Mouse (Mus musculus): ENCODE results near the gene Bcl2l1. TPM values are rescaled to one million over a fixed set of nuclear protein-coding genes. Genes with fewer than 3 reads are reported as not detected.

Bcl2l1 gene
- polyA plus RNA-seq, 1 experiment from 2014 or later, result 107 TPM

GRCm38 (mm10) chr2:152753944-152754711, 77.4 kb downstream of the Bcl2l1 start, which contains the start of gene Cox4i2:
TSS of gene Cox4i2 (plus strand) at chr2:152754173.
- Histone ChIP-seq H3K9me3 (replicated peaks) (no peaks in the 10 kb centered on the region), H3K36me3 (no peaks in the 10 kb centered on the region), H3K4me1 (peaks cover 23% of the 10 kb centered on the region), H3K27me3 (ENCODE audit: low read depth, poor library complexity, severe bottlenecking) (peaks cover 41% of the 10 kb centered on the region), H3K27ac (replicated peaks) (peak within 1 kb of the TSS; percentile 76), H3K4me3 (peak within 1 kb of the TSS; percentile 48)
- DNase-seq (ENCODE audit: low spot score), result peak; percentile 44
- WGBS, result 3% methylated on average over 30 of the region's 30 CpGs

GRCm38 (mm10) chr2:152742435-152742834, 89.1 kb downstream of the Bcl2l1 start:
- no peaks in the 10 kb centered on the region for H3K9me3 ChIP-seq (replicated peaks)
- H3K27ac ChIP-seq (replicated peaks), result peak overlapping the region; percentile 81
- H3K4me1 ChIP-seq, result peaks cover 50% of the 10 kb centered on the region
- 32% methylated on average over 10 of the region's 10 CpGs for WGBS
- H3K27me3 ChIP-seq (ENCODE audit: low read depth, poor library complexity, severe bottlenecking), result peaks cover 8% of the 10 kb centered on the region; the same call in 1 of the 2 replicates
- peak; percentile 83 for DNase-seq (ENCODE audit: low spot score)
- no peak overlapping the region for H3K4me3 ChIP-seq
- H3K36me3 ChIP-seq, result 0 out of 2 replicates have a peak, but pooled peaks cover 4% of the 10 kb centered on the region

GRCm38 (mm10) chr2:152741153-152742041, 90.1 kb downstream of the Bcl2l1 start:
- Histone ChIP-seq H3K4me3 (no peak overlapping the region), H3K9me3 (replicated peaks) (no peaks in the 10 kb centered on the region), H3K27me3 (ENCODE audit: low read depth, poor library complexity, severe bottlenecking) (peaks cover 8% of the 10 kb centered on the region; the same call in 1 of the 2 replicates), H3K27ac (replicated peaks) (peak overlapping the region; percentile 81), H3K36me3 (0 out of 2 replicates have a peak, but pooled peaks cover 4% of the 10 kb centered on the region), H3K4me1 (peaks cover 60% of the 10 kb centered on the region)
- 64% methylated on average over 14 of the region's 14 CpGs for WGBS
- DNase-seq (ENCODE audit: low spot score), result peak; percentile 25

GRCm38 (mm10) chr2:152740490-152740889, 91.0 kb downstream of the Bcl2l1 start:
- H3K4me1 ChIP-seq, result peaks cover 69% of the 10 kb centered on the region
- 70% methylated on average over 5 of the region's 5 CpGs for WGBS
- H3K36me3 ChIP-seq, result 0 out of 2 replicates have a peak, but pooled peaks cover 4% of the 10 kb centered on the region
- no peak for DNase-seq (ENCODE audit: low spot score)
- H3K27ac ChIP-seq (replicated peaks), result 0 out of 2 replicates have a peak overlapping the region, but pooled peaks have one; percentile 90
- H3K4me3 ChIP-seq, result no peak overlapping the region
- H3K27me3 ChIP-seq (ENCODE audit: low read depth, poor library complexity, severe bottlenecking), result peaks cover 8% of the 10 kb centered on the region; the same call in 1 of the 2 replicates
- no peaks in the 10 kb centered on the region for H3K9me3 ChIP-seq (replicated peaks)

- Histone ChIP-seq H3K27ac (replicated peaks) (peak overlapping the region; percentile 90), H3K9me3 (replicated peaks) (no peaks in the 10 kb centered on the region), H3K36me3 (0 out of 2 replicates have a peak, but pooled peaks cover 4% of the 10 kb centered on the region), H3K27me3 (ENCODE audit: low read depth, poor library complexity, severe bottlenecking) (peaks cover 8% of the 10 kb centered on the region; the same call in 1 of the 2 replicates), H3K4me1 (peaks cover 75% of the 10 kb centered on the region), H3K4me3 (peak overlapping the region; percentile 64)
- 13% methylated on average over 3 of the region's 3 CpGs for WGBS
- no peak for DNase-seq (ENCODE audit: low spot score)
Measured at GRCm38 (mm10) chr2:152739842-152740260, 91.7 kb downstream of the Bcl2l1 start.

GRCm38 (mm10) chr2:152739031-152739841, 92.3 kb downstream of the Bcl2l1 start:
- H3K4me3 ChIP-seq, result peak overlapping the region; percentile 64
- peaks cover 9% of the 10 kb centered on the region; the same call in 1 of the 2 replicates for H3K27me3 ChIP-seq (ENCODE audit: low read depth, poor library complexity, severe bottlenecking)
- H3K9me3 ChIP-seq (replicated peaks), result no peaks in the 10 kb centered on the region
- peaks cover 82% of the 10 kb centered on the region for H3K4me1 ChIP-seq
- H3K36me3 ChIP-seq, result 0 out of 2 replicates have a peak, but pooled peaks cover 4% of the 10 kb centered on the region
- peak; percentile 73 for DNase-seq (ENCODE audit: low spot score)
- H3K27ac ChIP-seq (replicated peaks), result peak overlapping the region; percentile 90
- WGBS, result under 1% methylated on average over 36 of the region's 36 CpGs

- H3K27me3 ChIP-seq (ENCODE audit: low read depth, poor library complexity, severe bottlenecking), result peaks cover 12% of the 10 kb centered on the region; the same call in 1 of the 2 replicates
- peaks cover 90% of the 10 kb centered on the region for H3K4me1 ChIP-seq
- no peaks in the 10 kb centered on the region for H3K9me3 ChIP-seq (replicated peaks)
- peak overlapping the region; percentile 90 for H3K27ac ChIP-seq (replicated peaks)
- no peak for DNase-seq (ENCODE audit: low spot score)
- H3K4me3 ChIP-seq, result peak overlapping the region; percentile 64
- 0 out of 2 replicates have a peak, but pooled peaks cover 4% of the 10 kb centered on the region for H3K36me3 ChIP-seq
- 65% methylated on average over 2 of the region's 2 CpGs for WGBS
Measured at GRCm38 (mm10) chr2:152738341-152738740, 93.2 kb downstream of the Bcl2l1 start.

GRCm38 (mm10) chr2:152737306-152738221, 94.0 kb downstream of the Bcl2l1 start:
- 12% methylated on average over 10 of the region's 10 CpGs for WGBS
- DNase-seq (ENCODE audit: low spot score), result peak; percentile 46

GRCm38 (mm10) chr2:152736748-152737147, 94.8 kb downstream of the Bcl2l1 start:
- H3K4me3 ChIP-seq, result peak overlapping the region; percentile 64
- H3K9me3 ChIP-seq (replicated peaks), result no peaks in the 10 kb centered on the region
- H3K36me3 ChIP-seq, result 0 out of 2 replicates have a peak, but pooled peaks cover 4% of the 10 kb centered on the region
- DNase-seq (ENCODE audit: low spot score), result peak; percentile 54
- H3K4me1 ChIP-seq, result peaks cover 96% of the 10 kb centered on the region
- WGBS, result 0% methylated on average over 22 of the region's 22 CpGs
- peak overlapping the region; percentile 90 for H3K27ac ChIP-seq (replicated peaks)
- H3K27me3 ChIP-seq (ENCODE audit: low read depth, poor library complexity, severe bottlenecking), result peaks cover 12% of the 10 kb centered on the region; the same call in 1 of the 2 replicates

More at GRCm38 (mm10) chr2:152737306-152738221, 94.0 kb downstream of the Bcl2l1 start:
- Histone ChIP-seq H3K36me3 (0 out of 2 replicates have a peak, but pooled peaks cover 4% of the 10 kb centered on the region), H3K9me3 (replicated peaks) (no peaks in the 10 kb centered on the region), H3K4me1 (peaks cover 96% of the 10 kb centered on the region), H3K27me3 (ENCODE audit: low read depth, poor library complexity, severe bottlenecking) (peaks cover 12% of the 10 kb centered on the region; the same call in 1 of the 2 replicates), H3K27ac (replicated peaks) (peak overlapping the region; percentile 90), H3K4me3 (peak overlapping the region; percentile 64)

- peaks cover 12% of the 10 kb centered on the region; the same call in 1 of the 2 replicates for H3K27me3 ChIP-seq (ENCODE audit: low read depth, poor library complexity, severe bottlenecking)
- peaks cover 92% of the 10 kb centered on the region for H3K4me1 ChIP-seq
- DNase-seq (ENCODE audit: low spot score), result peak; percentile 92
- 0 out of 2 replicates have a peak, but pooled peaks cover 4% of the 10 kb centered on the region for H3K36me3 ChIP-seq
- peak within 1 kb of the TSS; percentile 64 for H3K4me3 ChIP-seq
- WGBS, result under 1% methylated on average over 28 of the region's 28 CpGs
- H3K27ac ChIP-seq (replicated peaks), result peak within 1 kb of the TSS; percentile 90
- H3K9me3 ChIP-seq (replicated peaks), result no peaks in the 10 kb centered on the region
Measured at GRCm38 (mm10) chr2:152736090-152736601, 95.4 kb downstream of the Bcl2l1 start, which contains the start of gene Id1. TSS of gene Id1 (plus strand) at chr2:152736251.

Measured in midbrain, embryonic 10.5 days (tissue).